In the genomic region with DNA sequence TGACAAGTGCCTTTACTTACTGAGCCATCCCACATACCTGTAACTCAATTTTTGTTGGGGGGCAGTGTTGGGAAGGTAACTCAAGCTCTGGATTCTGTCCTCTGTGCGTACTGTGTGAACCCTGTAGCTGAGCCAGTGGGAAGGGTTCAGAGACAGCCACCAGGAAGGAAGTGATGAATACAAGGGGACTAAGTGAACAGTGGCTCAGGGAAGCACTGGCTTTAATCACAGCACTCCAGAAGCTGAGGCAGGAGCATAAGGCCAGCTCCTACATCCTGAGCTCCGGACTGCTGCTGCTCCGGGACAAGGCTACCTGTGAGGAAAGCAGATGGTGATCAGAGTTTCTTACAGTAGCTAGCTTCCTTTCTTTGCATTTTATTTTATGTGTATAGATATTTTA, we compare ENCODE assay signal across 24 mouse cellular contexts. TPM values are rescaled to one million over a fixed set of nuclear protein-coding genes. Genes with fewer than 3 reads are reported as not detected.
DNase-seq lines count a peak whose midpoint lies in the region; ATAC-seq and TF ChIP-seq lines count a peak whose summit lies in the region.
"Had no signal": no experiment of that assay in that cellular context is flagged by ENCODE, and none has a peak within 500 bp of the region (broad histone marks: within the 10 kb centered on the region; RNA-seq: fewer than 3 reads in every experiment).

No protein-coding gene starts in this region.

- H3K27ac ChIP-seq in forebrain, embryonic 14.5 days (ENCODE audit: low read depth, low read length), result peak overlapping the region; percentile 27; the same call in 1 of the 2 replicates
- no peak overlapping the region; the same call in 1 of the 2 replicates for H3K27ac ChIP-seq in forebrain, postnatal 0 days (ENCODE audit: low read depth, low read length)
- peak overlapping the region; percentile 59 for H3K27ac ChIP-seq in kidney, embryonic 15.5 days
- peak overlapping the region; percentile 17; the same call in 1 of the 2 replicates for H3K27ac ChIP-seq in midbrain, embryonic 10.5 days (replicated peaks)
- H3K27ac ChIP-seq in midbrain, embryonic 11.5 days (ENCODE audit: low read depth, low read length), result no peak overlapping the region
- H3K27ac ChIP-seq: hindbrain, embryonic 12.5 days; hindbrain, postnatal 0 days; intestine, embryonic 15.5 days; liver, embryonic 15.5 days; lung, embryonic 15.5 days; stomach, embryonic 15.5 days had no signal

- H3K9ac ChIP-seq in forebrain, embryonic 14.5 days (ENCODE audit: low read length), result no peak overlapping the region
- no peak overlapping the region for H3K9ac ChIP-seq in forebrain, postnatal 0 days
- no peak overlapping the region for H3K9ac ChIP-seq in kidney, embryonic 15.5 days
- H3K9ac ChIP-seq in midbrain, embryonic 11.5 days (ENCODE audit: low read length), result no peak overlapping the region
- H3K9ac ChIP-seq: hindbrain, embryonic 12.5 days; intestine, embryonic 15.5 days; liver, embryonic 15.5 days; lung, embryonic 15.5 days; stomach, embryonic 15.5 days had no signal

- no peaks in the 10 kb centered on the region for H3K36me3 ChIP-seq in forebrain, embryonic 14.5 days (ENCODE audit: control insufficient read depth, insufficient read depth, low read length)
- H3K36me3 ChIP-seq in forebrain, postnatal 0 days (ENCODE audit: insufficient read depth), result no peaks in the 10 kb centered on the region
- no peaks in the 10 kb centered on the region for H3K36me3 ChIP-seq in kidney, embryonic 15.5 days
- no peaks in the 10 kb centered on the region for H3K36me3 ChIP-seq in midbrain, embryonic 10.5 days
- H3K36me3 ChIP-seq in midbrain, embryonic 11.5 days (ENCODE audit: control insufficient read depth, insufficient read depth, low read length), result no peaks in the 10 kb centered on the region; the same call in 1 of the 2 replicates
- H3K36me3 ChIP-seq: hindbrain, embryonic 12.5 days; intestine, embryonic 15.5 days; liver, embryonic 15.5 days; lung, embryonic 15.5 days; stomach, embryonic 15.5 days had no signal

- no peak for ATAC-seq in forebrain, embryonic 14.5 days
- no peak for ATAC-seq in forebrain, postnatal 0 days
- ATAC-seq in kidney, embryonic 15.5 days (replicated peaks; ENCODE audit: low FRiP score), result no peak
- no peak for ATAC-seq in midbrain, embryonic 11.5 days (ENCODE audit: low FRiP score)
- ATAC-seq: hindbrain, postnatal 0 days; intestine, embryonic 15.5 days; Patski had no signal

- no peak for DNase-seq in forebrain, embryonic 14.5 days (ENCODE audit: low spot score)
- no peak for DNase-seq in forebrain, postnatal 0 days
- DNase-seq in kidney, adult 11 months, result no peak
- no peak for DNase-seq in midbrain, embryonic 10.5 days (ENCODE audit: low spot score)
- no peak for DNase-seq in midbrain, embryonic 11.5 days (ENCODE audit: low spot score, missing footprints)
- DNase-seq in ovary, adult 18-20 months (ENCODE audit: low spot score), result no peak
- DNase-seq: adrenal gland, postnatal 10 days; cerebellum, adult 11 months; cerebellum, adult 9-10 months; cerebellum, postnatal 36 days; heart, postnatal 36 days; kidney, postnatal 10 days; liver; retina, postnatal 1 day; right cerebral cortex, postnatal 14 days had no signal

- TF ChIP-seq CTCF in forebrain, postnatal 0 days (IDR thresholded peaks at IDR 0.05; ENCODE audit: low read depth), result no peak

- H3K4me3 ChIP-seq in forebrain, embryonic 14.5 days (ENCODE audit: low read depth, low read length), result no peak overlapping the region
- no peak overlapping the region for H3K4me3 ChIP-seq in forebrain, postnatal 0 days (ENCODE audit: low read depth, low read length)
- no peak overlapping the region for H3K4me3 ChIP-seq in kidney, embryonic 15.5 days (replicated peaks)
- no peak overlapping the region for H3K4me3 ChIP-seq in midbrain, embryonic 10.5 days
- H3K4me3 ChIP-seq in midbrain, embryonic 11.5 days (ENCODE audit: low read depth, low read length), result no peak overlapping the region
- H3K4me3 ChIP-seq: hindbrain, embryonic 12.5 days; intestine, embryonic 15.5 days; liver, embryonic 15.5 days; lung, embryonic 15.5 days; stomach, embryonic 15.5 days had no signal

- H3K27me3 ChIP-seq in forebrain, embryonic 14.5 days (replicated peaks; ENCODE audit: control insufficient read depth, insufficient read depth, low read length), result no peaks in the 10 kb centered on the region
- H3K27me3 ChIP-seq in forebrain, postnatal 0 days (ENCODE audit: insufficient read depth, low read length), result no peaks in the 10 kb centered on the region
- no peaks in the 10 kb centered on the region for H3K27me3 ChIP-seq in kidney, embryonic 15.5 days
- no peaks in the 10 kb centered on the region for H3K27me3 ChIP-seq in midbrain, embryonic 10.5 days (ENCODE audit: low read depth, poor library complexity, severe bottlenecking)
- H3K27me3 ChIP-seq in midbrain, embryonic 11.5 days (ENCODE audit: control insufficient read depth, insufficient read depth, low read length), result no peaks in the 10 kb centered on the region
- H3K27me3 ChIP-seq: CH12.LX; hindbrain, embryonic 12.5 days; intestine, embryonic 15.5 days; liver, embryonic 15.5 days; lung, embryonic 15.5 days; Patski; stomach, embryonic 15.5 days had no signal

- 94% methylated on average over 3 of the region's 3 CpGs for WGBS in forebrain, embryonic 14.5 days
- WGBS in forebrain, postnatal 0 days, result 84% methylated on average over 3 of the region's 3 CpGs
- 80% methylated on average over 3 of the region's 3 CpGs for WGBS in kidney, embryonic 15.5 days
- WGBS in midbrain, embryonic 10.5 days, result 96% methylated on average over 3 of the region's 3 CpGs
- WGBS in midbrain, embryonic 11.5 days, result 90% methylated on average over 3 of the region's 3 CpGs

- no peaks in the 10 kb centered on the region for H3K9me3 ChIP-seq in forebrain, embryonic 14.5 days (replicated peaks; ENCODE audit: control insufficient read depth, low read length)
- no peaks in the 10 kb centered on the region for H3K9me3 ChIP-seq in forebrain, postnatal 0 days (ENCODE audit: low read length)
- H3K9me3 ChIP-seq in kidney, embryonic 15.5 days (replicated peaks), result no peaks in the 10 kb centered on the region
- no peaks in the 10 kb centered on the region for H3K9me3 ChIP-seq in midbrain, embryonic 10.5 days (replicated peaks)
- H3K9me3 ChIP-seq in midbrain, embryonic 11.5 days (ENCODE audit: control insufficient read depth, low read length), result no peaks in the 10 kb centered on the region
- H3K9me3 ChIP-seq: hindbrain, embryonic 12.5 days; intestine, embryonic 15.5 days; liver, embryonic 15.5 days; lung, embryonic 15.5 days; stomach, embryonic 15.5 days had no signal

- H3K4me1 ChIP-seq in forebrain, embryonic 14.5 days (ENCODE audit: control insufficient read depth, insufficient read depth, low read length), result peaks cover 25% of the 10 kb centered on the region
- peaks cover 23% of the 10 kb centered on the region for H3K4me1 ChIP-seq in forebrain, postnatal 0 days (ENCODE audit: insufficient read depth)
- peaks cover 71% of the 10 kb centered on the region for H3K4me1 ChIP-seq in kidney, embryonic 15.5 days
- H3K4me1 ChIP-seq in midbrain, embryonic 10.5 days, result peaks cover 40% of the 10 kb centered on the region
- peaks cover 23% of the 10 kb centered on the region for H3K4me1 ChIP-seq in midbrain, embryonic 11.5 days (ENCODE audit: control insufficient read depth, insufficient read depth, low read length)

- H3K4me2 ChIP-seq in forebrain, embryonic 14.5 days (ENCODE audit: low read length), result no peak overlapping the region
- no peak overlapping the region for H3K4me2 ChIP-seq in forebrain, postnatal 0 days (ENCODE audit: low read depth)
- no peak overlapping the region for H3K4me2 ChIP-seq in kidney, embryonic 15.5 days
- H3K4me2 ChIP-seq in midbrain, embryonic 11.5 days, result no peak overlapping the region
- H3K4me2 ChIP-seq: hindbrain, embryonic 12.5 days; intestine, embryonic 15.5 days; liver, embryonic 15.5 days; lung, embryonic 15.5 days; stomach, embryonic 15.5 days had no signal

RNA-seq across cellular contexts. Expression of a gene that starts 31.6 kb away (rescaled TPM):
- polyA plus RNA-seq in forebrain, embryonic 14.5 days (2014; fragmentation: Nextera tagmentation; extraction: Ambion mirVana), result 9.3 and 12.8 TPM in 2 replicates
- 19.8 and 24.1 TPM in 2 replicates for total RNA-seq in forebrain, postnatal 0 days (2014; rRNA removed)
- 6.6 and 9.8 TPM in 2 replicates for polyA plus RNA-seq in forebrain, postnatal 0 days (2015; fragmentation: Nextera tagmentation; extraction: Ambion mirVana)
- polyA plus RNA-seq in kidney, embryonic 15.5 days (2015; fragmentation: Nextera tagmentation; extraction: Ambion mirVana), result 17.4 and 19.2 TPM in 2 replicates
- polyA plus RNA-seq in midbrain, embryonic 10.5 days (2016; fragmentation: Nextera tagmentation; extraction: Ambion mirVana), result 15.2 and 15.9 TPM in 2 replicates
- 16.1 and 17.4 TPM in 2 replicates for polyA plus RNA-seq in midbrain, embryonic 11.5 days (2014; fragmentation: Nextera tagmentation; extraction: Ambion mirVana)

Comparison
In these comparisons a context has a peak if more than half of its experiments do, and no peak if none do; other contexts are left out.
1. H3K27ac ChIP-seq: peak in forebrain, embryonic 14.5 days (single experiment), kidney, embryonic 15.5 days (single experiment) and midbrain, embryonic 10.5 days (single experiment); none in forebrain, postnatal 0 days (single experiment) and midbrain, embryonic 11.5 days (single experiment).